Mouse (Mus musculus) adrenal gland, postnatal 14 days (tissue): ENCODE data around the gene Ptpa. TPM values are rescaled to one million over a fixed set of nuclear protein-coding genes. Genes with fewer than 3 reads are reported as not detected.

Experiments
- microRNA-seq, 2 experiments: library from miRNA; unstranded; fragments of <30 nt; microRNA quantifications; one replicate each; pipeline ENCODE4 v1.2.0; 2021
- total RNA-seq: library from RNA; stranded (reverse); gene quantifications from 2 replicates; pipeline ENCODE4 v1.2.3, GENCODE M21; 2021

Gene Ptpa
- total RNA-seq, 1 experiment from 2014 or later, result 145 TPM

Small RNA genes within 50 kb of the gene (microRNA-seq; reads per million reads assigned to microRNA genes)
- gene Gm47292, result 0.38 to 0.85 reads per million in 2 experiments

Other genes starting within 250 kb of the Ptpa start
- 49.3 and 52.9 TPM in 2 replicates for gene Endog, start 244.5 kb upstream of the Ptpa start, total RNA-seq
- 21.8 and 22.2 TPM in 2 replicates for gene Spout1, start 237.6 kb upstream of the Ptpa start, total RNA-seq
- gene Kyat1, start 210.2 kb upstream of the Ptpa start, total RNA-seq, result 29.1 and 29.3 TPM in 2 replicates
- gene Lrrc8a, start 178.3 kb upstream of the Ptpa start, total RNA-seq, result 57.7 and 60.3 TPM in 2 replicates
- gene Gm28035, start 175.5 kb upstream of the Ptpa start, total RNA-seq, result 0.63 and 1.7 TPM in 2 replicates
- 19.8 and 20.4 TPM in 2 replicates for gene Phyhd1, start 149.8 kb upstream of the Ptpa start, total RNA-seq
- gene Gm28038, start 135.0 kb upstream of the Ptpa start, total RNA-seq, result not detected in 2 replicates
- gene Dolk, start 129.7 kb upstream of the Ptpa start, total RNA-seq, result 46.2 and 48.1 TPM in 2 replicates
- 38.2 and 40.5 TPM in 2 replicates for gene Nup188, start 129.6 kb upstream of the Ptpa start, total RNA-seq
- gene Sh3glb2, start 56.7 kb upstream of the Ptpa start, total RNA-seq, result 73.2 and 80.6 TPM in 2 replicates
- 87.9 and 89.3 TPM in 2 replicates for gene Miga2, start 51.8 kb upstream of the Ptpa start, total RNA-seq
- gene Dolpp1, start 23.8 kb upstream of the Ptpa start, total RNA-seq, result 18.7 and 19.5 TPM in 2 replicates
- 291 and 301 TPM in 2 replicates for gene Crat, start 226 bp upstream of the Ptpa start, total RNA-seq
- gene Ier5l, start 58.2 kb downstream of the Ptpa start, total RNA-seq, result 6.4 and 6.8 TPM in 2 replicates
- 1.6 and 3.5 TPM in 2 replicates for gene Cstad, start 179.0 kb downstream of the Ptpa start, total RNA-seq